Mouse (Mus musculus): ENCODE data around the gene Sorbs1.

DNA sequence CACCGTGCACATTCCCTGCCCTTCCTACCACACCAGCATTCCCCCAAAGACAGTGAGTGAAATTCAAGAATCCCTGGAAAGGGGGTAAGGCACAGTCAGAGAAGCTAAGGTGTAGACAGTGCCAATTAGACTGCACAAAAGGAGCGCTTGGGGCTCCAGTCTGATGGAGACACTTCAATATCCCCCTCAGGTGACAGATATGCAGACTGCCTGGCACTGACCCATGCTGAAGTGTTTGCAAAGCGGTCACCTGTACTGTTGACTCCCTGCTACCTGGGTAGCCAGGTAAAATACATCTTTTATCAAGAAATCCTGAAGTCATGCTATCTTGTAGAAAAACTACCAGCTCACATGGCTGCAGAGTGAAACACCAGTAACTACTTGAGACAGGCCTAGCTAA is 54.8 kb downstream of the Sorbs1 start:
- TF ChIP-seq POLR2A (IDR thresholded peaks at IDR 0.05; ENCODE audit: insufficient read depth, low read length) = no peak
- TF ChIP-seq CTCF (IDR thresholded peaks at IDR 0.05; ENCODE audit: low read depth, low read length) = no peak
- no peak for TF ChIP-seq EP300 (IDR thresholded peaks at IDR 0.05; ENCODE audit: insufficient read depth, low read depth, low read length)
